Mouse (Mus musculus) kidney, embryonic 15.5 days (tissue): ENCODE measurements around the gene Zfp536. TPM values are rescaled to one million over a fixed set of nuclear protein-coding genes. Genes with fewer than 3 reads are reported as not detected.

Source experiments
- ATAC-seq: fragments of 200-750 bp; cut with Nextera tagmentation; replicated peaks from 2 replicates; pipeline ENCODE4 v1.8.0; 2017; ENCODE audit warnings: moderate TSS enrichment; ENCODE audit not compliant: low FRiP score
- H3K27ac ChIP-seq: fragments of 300-500 bp; sonication (generic); 2 replicates; pipeline ENCODE4 v1.5.1; 2015; ENCODE audit warnings: mild to moderate bottlenecking, inconsistent platforms
- H3K27me3 ChIP-seq: fragments of 300-500 bp; sonication (generic); 2 replicates; pipeline ENCODE4 v1.6.1; 2015; ENCODE audit warnings: inconsistent platforms
- H3K36me3 ChIP-seq: fragments of 300-500 bp; sonication (generic); 2 replicates; pipeline ENCODE4 v1.6.1; 2015; ENCODE audit warnings: inconsistent platforms
- H3K4me1 ChIP-seq: fragments of 300-500 bp; sonication (generic); 2 replicates; pipeline ENCODE4 v1.6.1; 2015; ENCODE audit warnings: inconsistent platforms
- H3K4me2 ChIP-seq: fragments of 300-500 bp; sonication (generic); 2 replicates; pipeline ENCODE4 v1.6.1; 2015; ENCODE audit warnings: moderate library complexity, mild to moderate bottlenecking, inconsistent platforms
- H3K4me3 ChIP-seq: fragments of 300-500 bp; sonication (generic); replicated peaks from 2 replicates; pipeline ENCODE4 v1.5.1; 2015; ENCODE audit warnings: mild to moderate bottlenecking, inconsistent platforms
- H3K9ac ChIP-seq: fragments of 300-500 bp; sonication (generic); 2 replicates; pipeline ENCODE4 v1.6.1; 2015; ENCODE audit warnings: mild to moderate bottlenecking, inconsistent platforms
- H3K9me3 ChIP-seq: fragments of 300-500 bp; sonication (generic); replicated peaks from 2 replicates; pipeline ENCODE4 v1.6.1; 2016; ENCODE audit warnings: inconsistent platforms
- WGBS: fragments of 180-500 bp; shearing (Covaris S2); methylation state at CpG from one replicate; pipeline ENCODE4 v1.1.7; 2015; ENCODE audit warnings: mixed read lengths; 5-methylcytosine and 5-hydroxymethylcytosine counted together
- polyA plus RNA-seq: library from polyadenylated mRNA; unstranded; fragments of >200 nt; fragmentation: Nextera tagmentation; extraction: Ambion mirVana; gene quantifications from 2 replicates; pipeline ENCODE4 v1.2.1, GENCODE M21; 2015

Gene Zfp536
- polyA plus RNA-seq, 1 experiment from 2014 or later, result 9.5 TPM

DNA sequence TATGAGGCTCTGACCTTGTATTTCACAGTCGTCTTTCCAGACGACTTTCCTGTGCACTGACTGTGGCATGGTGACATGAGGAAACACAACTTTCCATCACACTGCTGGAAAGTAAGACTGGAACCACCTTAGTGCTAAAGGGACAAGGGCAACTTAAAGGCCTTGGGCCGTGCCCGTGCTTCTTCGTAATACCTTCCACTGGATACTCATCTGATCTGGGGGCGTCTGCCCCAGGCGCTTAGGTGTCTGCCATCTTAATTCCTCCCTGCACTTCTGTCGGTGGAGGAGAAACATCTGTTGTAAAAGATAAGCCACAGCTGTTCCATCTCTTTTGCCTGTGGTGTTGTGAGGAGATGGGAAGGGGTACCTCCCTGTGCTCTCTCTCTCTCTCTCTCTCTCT lies 299.2 kb downstream of the Zfp536 start:
- no peaks in the 10 kb centered on the region for H3K36me3 ChIP-seq
- H3K4me3 ChIP-seq, result no peak overlapping the region
- H3K4me1 ChIP-seq, result peaks cover 18% of the 10 kb centered on the region
- no peak overlapping the region for H3K4me2 ChIP-seq
- H3K9ac ChIP-seq, result no peak overlapping the region
- no peak overlapping the region for H3K27ac ChIP-seq
- H3K9me3 ChIP-seq, result no peaks in the 10 kb centered on the region
- 32% methylated on average over 8 of the region's 8 CpGs for WGBS
- peak; percentile 43 for ATAC-seq
- H3K27me3 ChIP-seq, result no peaks in the 10 kb centered on the region

DNA sequence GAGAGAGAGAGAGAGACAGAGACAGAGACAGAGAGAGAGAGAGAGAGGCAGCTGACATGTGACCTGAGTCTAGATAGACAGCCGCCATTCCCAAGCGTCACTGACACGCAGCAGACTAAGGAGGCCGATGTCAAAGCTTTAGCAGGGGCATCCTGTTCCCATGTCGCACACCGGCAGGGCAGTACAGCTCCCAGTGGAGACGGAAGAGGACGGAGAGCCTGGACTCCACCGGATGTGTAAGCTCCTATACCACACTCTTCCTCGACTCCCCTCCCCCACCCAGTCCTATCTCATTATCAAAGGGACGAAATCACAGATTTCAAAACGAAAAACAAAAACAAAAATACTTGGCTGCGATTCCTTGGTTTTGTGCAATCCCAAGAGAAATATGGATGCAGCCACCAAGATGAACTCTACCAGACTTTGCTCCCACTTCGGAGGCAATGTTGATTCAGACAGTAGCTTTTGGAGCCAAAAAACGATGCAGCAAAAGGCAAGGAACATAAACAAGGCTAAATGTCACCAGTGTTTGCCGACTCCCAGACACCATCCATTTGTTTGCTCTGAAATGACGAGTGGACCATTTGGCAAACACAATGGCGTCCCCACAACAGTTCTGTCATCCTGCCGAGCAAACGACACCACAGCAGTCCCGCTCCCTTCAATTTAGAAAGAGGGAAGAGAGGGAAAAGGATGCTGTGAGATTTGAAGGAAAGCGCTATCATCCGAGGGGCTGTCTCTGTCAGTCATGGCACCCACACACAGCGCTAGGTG lies 299.9 kb downstream of the Zfp536 start:
- Histone ChIP-seq H3K4me3 (no peak overlapping the region), H3K36me3 (no peaks in the 10 kb centered on the region), H3K9ac (no peak overlapping the region), H3K9me3 (no peaks in the 10 kb centered on the region), H3K4me2 (no peak overlapping the region), H3K27me3 (no peaks in the 10 kb centered on the region), H3K27ac (no peak overlapping the region), H3K4me1 (peaks cover 18% of the 10 kb centered on the region)
- WGBS, result 53% methylated on average over 24 of the region's 24 CpGs
- ATAC-seq, result no peak

DNA sequence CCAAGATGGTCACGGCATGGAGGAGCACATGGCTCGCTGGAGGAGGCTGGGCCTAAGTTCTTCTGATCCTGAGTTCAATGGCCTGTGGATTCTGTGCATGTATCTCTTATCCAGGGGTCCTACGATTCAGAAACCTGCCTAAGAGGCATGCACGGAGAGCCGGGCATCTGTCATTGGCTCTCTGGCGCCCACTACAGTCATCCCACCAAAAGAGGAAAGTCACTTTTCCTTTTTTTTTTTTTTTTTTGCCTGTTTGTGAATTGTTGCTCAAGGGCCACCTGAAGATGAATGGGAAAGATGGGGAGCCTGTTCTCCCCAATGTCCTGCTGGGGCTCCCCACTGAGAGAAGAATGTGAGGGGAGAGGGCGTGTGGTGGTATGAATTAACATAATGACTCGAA lies 301.7 kb downstream of the Zfp536 start:
- 65% methylated on average over 8 of the region's 8 CpGs for WGBS
- no peaks in the 10 kb centered on the region for H3K27me3 ChIP-seq
- no peak overlapping the region for H3K4me3 ChIP-seq
- no peak overlapping the region for H3K27ac ChIP-seq
- no peaks in the 10 kb centered on the region for H3K9me3 ChIP-seq
- peaks cover 18% of the 10 kb centered on the region for H3K4me1 ChIP-seq
- no peak overlapping the region for H3K9ac ChIP-seq
- ATAC-seq, result no peak
- H3K4me2 ChIP-seq, result no peak overlapping the region
- H3K36me3 ChIP-seq, result no peaks in the 10 kb centered on the region

DNA sequence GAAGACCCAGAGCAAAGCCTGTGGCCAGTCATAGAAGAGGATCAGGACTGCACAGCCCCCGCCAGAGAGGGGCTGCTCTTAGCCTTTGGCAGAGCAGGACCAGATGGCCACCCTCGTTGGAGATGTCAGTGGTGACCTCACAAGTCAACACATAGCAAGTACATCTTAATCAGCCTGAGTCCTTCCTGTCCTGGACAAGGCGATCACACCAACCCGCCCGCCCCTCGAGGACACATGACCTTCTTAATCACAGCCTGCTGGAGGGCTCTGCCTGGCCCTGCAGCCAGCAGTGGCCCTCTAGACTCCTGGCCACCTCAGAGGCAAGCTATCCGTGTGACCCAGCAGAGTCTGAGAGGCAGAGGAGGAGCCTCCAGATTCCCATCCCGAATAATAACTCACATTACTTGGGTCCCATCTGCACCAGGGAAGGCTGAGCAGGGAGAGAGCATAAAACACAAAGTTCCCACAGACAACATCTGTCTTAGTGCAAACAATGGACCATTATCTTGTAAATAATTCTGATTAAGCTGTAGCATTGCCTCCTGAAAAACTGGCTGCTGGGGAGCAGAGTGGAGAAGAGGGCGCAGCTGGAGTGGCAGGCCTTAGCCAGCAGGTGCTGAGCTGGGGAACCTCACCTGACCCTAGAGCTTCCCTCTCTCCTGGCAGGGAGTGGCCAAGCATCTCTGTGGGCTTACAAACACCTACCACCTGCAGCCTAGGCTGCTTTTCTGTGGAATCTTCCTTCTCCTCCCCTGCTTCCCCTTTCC lies 306.8 kb downstream of the Zfp536 start:
- H3K27ac ChIP-seq, result no peak overlapping the region
- no peak for ATAC-seq
- no peak overlapping the region for H3K4me3 ChIP-seq
- no peaks in the 10 kb centered on the region for H3K9me3 ChIP-seq
- no peak overlapping the region for H3K9ac ChIP-seq
- no peaks in the 10 kb centered on the region for H3K27me3 ChIP-seq
- WGBS, result 30% methylated on average over 9 of the region's 9 CpGs
- peaks cover 15% of the 10 kb centered on the region; the same call in 1 of the 2 replicates for H3K4me1 ChIP-seq
- H3K4me2 ChIP-seq, result no peak overlapping the region
- H3K36me3 ChIP-seq, result no peaks in the 10 kb centered on the region

DNA sequence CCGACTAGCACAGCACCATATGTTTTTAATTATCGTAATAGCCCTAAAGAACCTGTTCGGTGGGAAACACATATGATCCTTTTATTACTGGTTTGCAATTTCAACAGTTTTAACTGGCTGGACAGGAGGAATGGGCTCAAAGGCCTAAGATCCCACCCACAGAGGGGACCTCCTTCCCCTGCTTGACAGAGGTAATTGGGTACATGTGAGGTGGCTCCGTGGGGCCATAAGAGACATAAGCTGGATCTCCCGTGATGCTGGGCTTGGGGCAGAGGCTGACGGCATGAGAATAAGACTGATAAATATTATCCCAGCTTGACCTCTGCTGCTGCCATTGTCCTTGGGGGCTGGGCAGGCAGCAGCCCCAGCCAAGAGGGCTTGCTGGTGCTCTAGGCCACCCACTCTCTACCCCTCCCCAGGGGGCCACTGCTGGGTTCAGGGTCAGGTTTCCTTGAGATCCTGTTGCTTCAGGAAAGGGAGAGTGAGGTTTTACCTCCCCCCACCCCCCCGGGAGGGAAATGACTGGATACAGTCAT lies 309.2 kb downstream of the Zfp536 start:
- no peaks in the 10 kb centered on the region for H3K36me3 ChIP-seq
- WGBS, result 19% methylated on average over 7 of the region's 7 CpGs
- H3K27me3 ChIP-seq, result no peaks in the 10 kb centered on the region
- H3K27ac ChIP-seq, result no peak overlapping the region
- 0 out of 2 replicates have a peak, but pooled peaks have one; percentile 22 for ATAC-seq
- no peak overlapping the region for H3K9ac ChIP-seq
- H3K9me3 ChIP-seq, result no peaks in the 10 kb centered on the region
- peaks cover 15% of the 10 kb centered on the region; the same call in 1 of the 2 replicates for H3K4me1 ChIP-seq
- H3K4me2 ChIP-seq, result no peak overlapping the region
- no peak overlapping the region for H3K4me3 ChIP-seq

DNA sequence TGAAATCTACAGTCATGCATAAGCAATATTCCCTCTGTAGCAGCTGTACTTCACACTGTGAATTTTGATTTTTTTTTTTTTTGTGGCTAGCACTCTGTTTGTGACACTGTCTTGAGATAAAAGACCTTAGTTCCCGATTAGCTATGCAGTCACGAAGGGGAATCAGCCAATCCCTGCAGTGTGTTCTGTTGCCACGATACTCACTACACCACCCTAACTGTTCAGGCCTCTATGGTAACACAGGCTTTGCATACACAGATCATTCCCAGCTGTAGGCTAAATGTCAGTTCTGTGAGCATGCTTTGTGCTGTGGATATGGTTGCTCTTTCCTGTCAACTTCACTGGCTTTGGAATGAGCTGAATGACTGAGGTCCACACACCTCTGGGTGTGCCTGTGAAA lies 325.9 kb downstream of the Zfp536 start:
- no peak for ATAC-seq

DNA sequence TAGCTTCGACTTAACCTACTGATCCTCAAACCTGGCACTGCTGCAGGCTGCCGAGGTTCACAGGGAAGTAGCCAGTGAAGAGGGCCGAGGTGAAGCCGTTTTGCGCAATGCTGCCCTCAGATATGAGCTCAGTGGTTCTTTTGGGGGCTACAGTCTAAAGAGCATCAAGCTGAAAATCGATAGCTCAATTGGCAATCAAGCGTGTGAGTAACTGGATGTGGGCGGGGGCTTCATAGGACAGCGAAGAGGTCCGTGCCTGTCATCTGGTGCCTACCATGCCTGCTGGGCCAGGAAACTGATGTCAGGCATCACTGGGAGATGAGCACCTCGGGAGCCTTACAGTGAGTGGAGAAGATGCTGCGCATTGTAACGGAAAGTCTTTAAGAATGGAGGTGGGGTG lies 333.5 kb downstream of the Zfp536 start:
- H3K27ac ChIP-seq, result no peak overlapping the region
- no peaks in the 10 kb centered on the region for H3K9me3 ChIP-seq
- no peak overlapping the region for H3K4me2 ChIP-seq
- no peak overlapping the region for H3K4me3 ChIP-seq
- 75% methylated on average over 13 of the region's 13 CpGs for WGBS
- no peaks in the 10 kb centered on the region for H3K27me3 ChIP-seq
- ATAC-seq, result no peak
- H3K4me1 ChIP-seq, result peaks cover 10% of the 10 kb centered on the region; the same call in 1 of the 2 replicates
- no peak overlapping the region for H3K9ac ChIP-seq
- H3K36me3 ChIP-seq, result no peaks in the 10 kb centered on the region

More for the DNA sequence above, 325.9 kb downstream of the Zfp536 start:
- Histone ChIP-seq H3K4me3 (no peak overlapping the region), H3K36me3 (no peaks in the 10 kb centered on the region), H3K9me3 (no peaks in the 10 kb centered on the region), H3K9ac (no peak overlapping the region), H3K4me1 (no peaks in the 10 kb centered on the region), H3K27me3 (no peaks in the 10 kb centered on the region), H3K27ac (no peak overlapping the region), H3K4me2 (no peak overlapping the region)
- WGBS, result 88% methylated on average over 3 of the region's 3 CpGs

DNA sequence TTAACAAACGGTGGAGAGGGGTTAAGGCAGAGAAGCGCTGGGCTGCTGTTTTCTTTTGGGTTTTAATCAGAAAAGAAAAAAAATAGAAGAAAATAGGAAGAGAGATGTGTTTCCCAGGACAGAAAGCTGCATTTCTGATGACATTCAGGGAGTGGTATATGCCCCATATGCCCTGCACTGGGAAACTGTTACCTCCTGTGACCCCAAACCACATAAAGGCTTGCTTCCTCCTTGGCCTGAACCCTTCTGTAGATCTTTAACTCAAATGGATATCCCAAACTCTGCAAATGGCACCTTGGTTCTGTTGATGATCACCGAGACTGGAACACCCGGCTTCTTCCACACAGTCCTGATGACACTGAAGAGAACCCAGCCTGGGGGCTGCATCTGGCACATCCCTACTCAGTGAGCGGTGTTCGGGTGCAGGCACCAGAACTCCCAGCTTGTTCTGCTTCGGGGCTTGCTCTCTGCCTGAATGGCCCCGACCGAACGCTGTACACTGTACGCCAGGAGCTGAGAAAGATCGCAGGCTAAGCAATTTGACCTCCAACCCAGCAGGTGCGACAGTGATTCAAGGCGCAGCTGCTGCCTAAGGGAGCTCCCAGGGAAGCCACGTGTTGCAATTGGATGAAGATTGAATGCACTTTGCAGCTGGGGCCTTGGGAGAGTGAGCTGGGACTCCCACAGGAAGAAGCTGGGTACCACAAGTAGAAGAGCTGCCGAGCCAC lies 334.2 kb downstream of the Zfp536 start:
- no peak overlapping the region for H3K9ac ChIP-seq
- no peaks in the 10 kb centered on the region for H3K36me3 ChIP-seq
- H3K4me1 ChIP-seq, result peaks cover 10% of the 10 kb centered on the region; the same call in 1 of the 2 replicates
- 45% methylated on average over 16 of the region's 16 CpGs for WGBS
- H3K27me3 ChIP-seq, result no peaks in the 10 kb centered on the region
- no peak overlapping the region for H3K27ac ChIP-seq
- H3K4me3 ChIP-seq, result no peak overlapping the region
- H3K9me3 ChIP-seq, result no peaks in the 10 kb centered on the region
- H3K4me2 ChIP-seq, result no peak overlapping the region
- peak; percentile 79 for ATAC-seq

DNA sequence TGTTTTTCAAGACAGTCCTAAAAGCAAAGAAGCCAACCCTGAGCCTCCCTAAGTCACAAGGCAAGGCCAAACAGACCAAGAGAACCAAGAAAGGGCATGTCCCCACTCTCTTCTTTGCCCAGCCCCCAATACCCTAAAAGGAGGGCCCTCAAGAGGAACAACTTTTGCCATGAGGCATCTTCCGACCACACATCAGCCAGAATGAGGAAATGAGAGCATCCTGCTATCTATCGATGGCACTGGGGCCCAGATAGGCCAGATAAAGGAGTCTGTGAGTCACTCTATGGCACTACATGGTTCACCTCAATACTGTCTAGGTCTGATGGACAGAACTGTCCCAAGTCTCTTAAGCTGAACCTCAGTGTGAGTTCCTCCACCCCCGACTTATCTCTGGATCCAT lies 335.6 kb downstream of the Zfp536 start:
- Histone ChIP-seq H3K4me1 (peaks cover 10% of the 10 kb centered on the region; the same call in 1 of the 2 replicates), H3K4me3 (no peak overlapping the region), H3K9me3 (no peaks in the 10 kb centered on the region), H3K4me2 (no peak overlapping the region), H3K36me3 (no peaks in the 10 kb centered on the region), H3K27me3 (no peaks in the 10 kb centered on the region), H3K27ac (no peak overlapping the region), H3K9ac (no peak overlapping the region)
- ATAC-seq, result no peak
- WGBS, result 86% methylated on average over 3 of the region's 3 CpGs

DNA sequence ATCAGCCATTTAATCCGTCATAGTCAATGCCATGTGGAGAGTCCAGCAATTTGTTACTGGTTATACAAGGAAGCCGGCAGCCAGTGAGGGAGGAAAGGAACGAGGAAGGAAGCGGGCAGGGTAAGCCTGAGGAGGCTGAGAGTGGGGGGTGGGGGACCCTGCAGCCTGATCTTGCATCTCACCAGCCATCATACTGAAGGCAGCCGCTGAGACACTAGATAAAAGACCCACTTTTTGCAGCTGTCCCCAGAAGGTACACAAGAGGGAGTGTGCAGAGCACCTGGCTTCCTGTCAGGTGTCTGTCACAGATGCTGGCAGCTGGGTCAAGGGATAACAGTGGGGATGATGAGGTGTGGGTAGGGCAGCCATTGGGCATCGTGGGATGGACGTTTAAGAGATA lies 340.3 kb downstream of the Zfp536 start:
- WGBS, result 35% methylated on average over 7 of the region's 7 CpGs
- Histone ChIP-seq H3K27ac (no peak overlapping the region), H3K36me3 (no peaks in the 10 kb centered on the region), H3K4me2 (no peak overlapping the region), H3K9me3 (no peaks in the 10 kb centered on the region), H3K4me1 (no peaks in the 10 kb centered on the region), H3K9ac (no peak overlapping the region), H3K4me3 (no peak overlapping the region), H3K27me3 (no peaks in the 10 kb centered on the region)
- no peak for ATAC-seq

DNA sequence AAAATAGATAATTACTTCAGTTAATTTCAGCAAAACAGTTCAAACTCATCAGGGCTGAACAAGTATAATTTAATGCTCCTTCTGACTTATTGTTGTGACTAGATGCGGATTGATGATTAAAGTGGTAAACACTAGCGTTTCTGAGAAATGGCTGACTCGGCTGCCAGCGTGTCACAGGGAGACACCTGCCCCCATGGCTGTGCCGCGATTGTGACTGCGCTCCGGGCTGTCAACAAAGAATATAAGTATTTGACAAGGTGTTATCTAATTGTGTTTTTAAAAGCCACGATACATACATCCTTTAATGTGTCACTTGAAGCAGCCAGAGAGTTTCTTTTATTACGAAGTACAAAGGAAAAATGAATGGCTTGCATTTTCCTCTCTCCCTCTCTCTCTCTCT lies 342.0 kb downstream of the Zfp536 start:
- no peak for ATAC-seq
- Histone ChIP-seq H3K4me1 (no peaks in the 10 kb centered on the region), H3K9ac (no peak overlapping the region), H3K27ac (no peak overlapping the region), H3K9me3 (no peaks in the 10 kb centered on the region), H3K27me3 (no peaks in the 10 kb centered on the region), H3K4me3 (no peak overlapping the region), H3K36me3 (no peaks in the 10 kb centered on the region), H3K4me2 (no peak overlapping the region)
- 75% methylated on average over 10 of the region's 10 CpGs for WGBS

DNA sequence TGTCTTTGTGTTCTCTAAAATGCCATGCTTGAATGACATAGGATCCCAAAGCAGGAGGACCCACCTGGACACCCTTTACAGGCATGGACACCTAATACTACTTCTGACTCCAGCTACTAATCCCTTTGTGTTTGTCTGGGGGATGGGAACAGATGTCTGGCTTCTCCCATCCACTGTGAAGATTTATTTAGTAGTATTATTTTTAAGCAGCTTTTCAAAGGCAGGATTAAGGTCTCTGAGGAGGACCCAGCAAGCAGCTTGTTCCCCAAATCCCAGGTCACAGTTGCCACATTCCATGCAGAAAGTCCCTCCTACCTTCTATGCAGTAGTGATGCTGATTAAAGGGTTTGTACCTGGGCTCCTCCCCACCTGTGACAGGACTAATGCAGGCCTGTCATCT lies 347.4 kb downstream of the Zfp536 start:
- Histone ChIP-seq H3K4me2 (no peak overlapping the region), H3K9me3 (no peaks in the 10 kb centered on the region), H3K27ac (no peak overlapping the region), H3K27me3 (no peaks in the 10 kb centered on the region), H3K4me3 (no peak overlapping the region), H3K36me3 (no peaks in the 10 kb centered on the region), H3K9ac (no peak overlapping the region), H3K4me1 (no peaks in the 10 kb centered on the region)
- no peak for ATAC-seq
